Mouse (Mus musculus) embryonic stem cell, embryonic (primary cell): ENCODE data around the gene Tgif2lx2.
"Not testable (repeated sequence)": the region's sequence is repeated elsewhere in the genome, so short reads cannot be mapped to it uniquely, and the experiment has no call there.

ENCODE experiments used
- CTCF ChIA-PET, 4 experiments: fragments of 300-600 bp in 2 of 4; fragments of 350-600 bp in 2 of 4; sonication (Branson Sonifier 250); formaldehyde crosslinking; loops; one replicate each; lab custom pipeline; 2022; ENCODE audit warnings: inconsistent platforms in 2 of 4; lab: Charles Lee
- POLR2A ChIA-PET, 4 experiments: fragments of 300-600 bp in 2 of 4; fragments of 350-600 bp in 2 of 4; sonication (Branson Sonifier 250); formaldehyde crosslinking; loops; one replicate each; lab custom pipeline; 2022; ENCODE audit warnings: antibody characterized with exemption in 4 of 4, inconsistent platforms in 1 of 4; lab: Charles Lee

Tgif2lx2 gene

DNA sequence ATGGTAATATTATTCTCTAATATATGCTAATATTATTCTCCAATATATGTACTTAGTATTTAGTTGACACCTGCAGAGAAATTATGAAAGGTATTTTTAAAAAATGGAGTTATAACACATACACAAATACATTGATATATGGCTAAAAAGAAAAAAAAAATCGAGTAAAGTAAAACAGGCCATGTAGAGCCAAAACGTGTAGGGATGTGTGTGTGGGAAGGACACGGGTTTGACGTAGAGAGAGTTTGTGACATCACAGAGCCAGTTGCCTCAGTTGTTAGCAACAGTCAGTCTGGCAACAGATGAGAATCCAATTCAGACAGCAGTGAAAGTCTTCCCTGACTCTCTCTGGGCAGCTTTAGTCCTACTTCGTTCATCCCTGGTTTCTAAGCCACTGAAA lies at the start of gene Tgif2lx2:
Gene Tgif2lx2, plus strand, starts transcription at position 301 of the 400 bp plus-strand sequence.
- POLR2A ChIA-PET, CTCF ChIA-PET: not testable (repeated sequence)
